Mouse (Mus musculus): ENCODE measurements at regions not wholly inside any gene's neighbourhood (a gene's known extent, or its start where the extent isn't known, plus 50 kb on each side); places are given as distances from the start of the nearest gene placed in this dataset.

- Histone ChIP-seq H3K4me1 (ENCODE audit: control insufficient read depth in 2 of 2, insufficient read depth in 2 of 2, low read length in 2 of 2, poor library complexity in 1 of 2) (peaks cover 0 to 6% of the 10 kb centered on the region in 2 experiments; a peak in 2 of 4 replicates), H3K9me3 (ENCODE audit: control insufficient read depth, insufficient read depth, low read depth, low read length) (no peaks in the 10 kb centered on the region), H3K27ac (ENCODE audit: insufficient read depth, low read depth, low read length, poor library complexity, severe bottlenecking) (no peak overlapping the region), H3K36me3 (ENCODE audit: control insufficient read depth, insufficient read depth, low read length, poor library complexity, severe bottlenecking) (no peaks in the 10 kb centered on the region), H3K4me3 (ENCODE audit: insufficient read depth in 1 of 2, low read depth in 1 of 2, low read length in 2 of 2, poor library complexity in 1 of 2, severe bottlenecking in 1 of 2) (no peak overlapping the region), H3K9ac (ENCODE audit: insufficient read depth, low read depth, low read length, poor library complexity, severe bottlenecking) (no peak overlapping the region)
- no peak for TF ChIP-seq ZNF384 (IDR thresholded peaks at IDR 0.05; ENCODE audit: low read depth, low read length)
- no peak for DNase-seq (ENCODE audit: low read depth, low spot score)
- in situ Hi-C loops (cut with MboI; ENCODE audit: low sequenced_read_pairs in 2 of 2, unreplicated experiment in 2 of 2): no loop called here
These were observed 448.2 kb downstream of the Vrk1 start for GRCm38 (mm10) chr12:106458215-106458614.

DNA sequence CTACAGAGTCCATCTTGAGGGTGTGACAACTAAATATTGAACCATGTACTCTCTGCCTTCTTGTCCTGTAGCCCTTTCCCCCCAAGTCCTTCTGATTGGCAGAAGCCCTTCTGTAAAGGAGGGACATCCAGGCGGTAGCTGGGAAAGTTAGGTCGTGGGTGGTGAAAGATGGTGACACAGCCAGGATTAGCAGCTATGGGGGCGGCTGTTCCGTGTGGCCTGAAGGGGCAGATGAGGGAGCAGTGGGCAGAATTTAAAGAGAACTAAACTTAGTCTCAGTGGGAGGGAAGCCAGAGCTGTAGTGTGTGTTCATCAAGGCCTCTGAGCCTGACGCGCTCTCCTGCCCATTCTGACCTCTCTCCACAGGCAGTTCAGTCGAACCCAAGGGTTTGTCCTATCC lies 450.6 kb downstream of the Vrk1 start:
- TF ChIP-seq HCFC1 (IDR thresholded peaks at IDR 0.05; ENCODE audit: borderline replicate concordance, insufficient read depth, low read length) (no peak), ZNF384 (IDR thresholded peaks at IDR 0.05; ENCODE audit: low read depth, low read length) (no peak), ZC3H11A (IDR thresholded peaks at IDR 0.05; ENCODE audit: borderline replicate concordance, low read depth, low read length) (no peak), MAFK (IDR thresholded peaks at IDR 0.05; ENCODE audit: insufficient read depth, low read depth, low read length) (no peak), CHD2 (IDR thresholded peaks at IDR 0.05; ENCODE audit: low read depth, low read length) (no peak)
- Histone ChIP-seq H3K4me3 (ENCODE audit: insufficient read depth in 1 of 2, low read depth in 1 of 2, low read length in 2 of 2, poor library complexity in 1 of 2, severe bottlenecking in 1 of 2) (no peak overlapping the region), H3K4me1 (ENCODE audit: control insufficient read depth in 2 of 2, insufficient read depth in 2 of 2, low read length in 2 of 2, poor library complexity in 1 of 2) (peaks cover 0 to 6% of the 10 kb centered on the region in 2 experiments; a peak in 2 of 4 replicates), H3K36me3 (ENCODE audit: control insufficient read depth, insufficient read depth, low read length, poor library complexity, severe bottlenecking) (no peaks in the 10 kb centered on the region), H3K9me3 (ENCODE audit: control insufficient read depth, insufficient read depth, low read depth, low read length) (no peaks in the 10 kb centered on the region), H3K27ac (ENCODE audit: insufficient read depth, low read depth, low read length, poor library complexity, severe bottlenecking) (no peak overlapping the region), H3K9ac (ENCODE audit: insufficient read depth, low read depth, low read length, poor library complexity, severe bottlenecking) (no peak overlapping the region)
- in situ Hi-C loops (cut with MboI; ENCODE audit: low sequenced_read_pairs in 2 of 2, unreplicated experiment in 2 of 2): no loop called here
- no peak for DNase-seq (ENCODE audit: low read depth, low spot score)

- Histone ChIP-seq H3K4me3 (ENCODE audit: insufficient read depth in 1 of 2, low read depth in 1 of 2, low read length in 2 of 2, poor library complexity in 1 of 2, severe bottlenecking in 1 of 2) (no peak overlapping the region), H3K36me3 (ENCODE audit: control insufficient read depth, insufficient read depth, low read length, poor library complexity, severe bottlenecking) (no peaks in the 10 kb centered on the region), H3K27ac (ENCODE audit: insufficient read depth, low read depth, low read length, poor library complexity, severe bottlenecking) (no peak overlapping the region), H3K9me3 (ENCODE audit: control insufficient read depth, insufficient read depth, low read depth, low read length) (no peaks in the 10 kb centered on the region), H3K4me1 (ENCODE audit: control insufficient read depth in 2 of 2, insufficient read depth in 2 of 2, low read length in 2 of 2, poor library complexity in 1 of 2) (peaks cover 0 to 6% of the 10 kb centered on the region in 2 experiments; a peak in 2 of 4 replicates), H3K9ac (ENCODE audit: insufficient read depth, low read depth, low read length, poor library complexity, severe bottlenecking) (no peak overlapping the region)
- no peak for TF ChIP-seq MAFK (IDR thresholded peaks at IDR 0.05; ENCODE audit: insufficient read depth, low read depth, low read length)
- TF ChIP-seq ZNF384 (IDR thresholded peaks at IDR 0.05; ENCODE audit: low read depth, low read length): no peak
- TF ChIP-seq CHD2 (IDR thresholded peaks at IDR 0.05; ENCODE audit: low read depth, low read length): no peak
- TF ChIP-seq ZC3H11A (IDR thresholded peaks at IDR 0.05; ENCODE audit: borderline replicate concordance, low read depth, low read length): no peak
- TF ChIP-seq HCFC1 (IDR thresholded peaks at IDR 0.05; ENCODE audit: borderline replicate concordance, insufficient read depth, low read length): no peak
- DNase-seq (ENCODE audit: low read depth, low spot score): no peak
- in situ Hi-C loops (cut with MboI; ENCODE audit: low sequenced_read_pairs in 2 of 2, unreplicated experiment in 2 of 2): no loop called here
These were observed 452.3 kb downstream of the Vrk1 start for GRCm38 (mm10) chr12:106462281-106462680.

GRCm38 (mm10) chr12:106464701-106465100 lies 454.7 kb downstream of the Vrk1 start:
- no peak overlapping the region for H3K9ac ChIP-seq (ENCODE audit: insufficient read depth, low read depth, low read length, poor library complexity, severe bottlenecking)
- H3K4me1 ChIP-seq (ENCODE audit: control insufficient read depth in 2 of 2, insufficient read depth in 2 of 2, low read length in 2 of 2, poor library complexity in 1 of 2): peaks cover 0 to 8% of the 10 kb centered on the region in 2 experiments; a peak in 2 of 4 replicates
- no peaks in the 10 kb centered on the region for H3K36me3 ChIP-seq (ENCODE audit: control insufficient read depth, insufficient read depth, low read length, poor library complexity, severe bottlenecking)
- no peak overlapping the region for H3K4me3 ChIP-seq (ENCODE audit: insufficient read depth in 1 of 2, low read depth in 1 of 2, low read length in 2 of 2, poor library complexity in 1 of 2, severe bottlenecking in 1 of 2)
- TF ChIP-seq HCFC1 (IDR thresholded peaks at IDR 0.05; ENCODE audit: borderline replicate concordance, insufficient read depth, low read length): no peak
- TF ChIP-seq CHD2 (IDR thresholded peaks at IDR 0.05; ENCODE audit: low read depth, low read length): no peak
- TF ChIP-seq ZNF384 (IDR thresholded peaks at IDR 0.05; ENCODE audit: low read depth, low read length): no peak
- TF ChIP-seq ZC3H11A (IDR thresholded peaks at IDR 0.05; ENCODE audit: borderline replicate concordance, low read depth, low read length): no peak
- no peak for TF ChIP-seq MAFK (IDR thresholded peaks at IDR 0.05; ENCODE audit: insufficient read depth, low read depth, low read length)
- in situ Hi-C loops (cut with MboI; ENCODE audit: low sequenced_read_pairs in 2 of 2, unreplicated experiment in 2 of 2): no loop called here
- H3K27ac ChIP-seq (ENCODE audit: insufficient read depth, low read depth, low read length, poor library complexity, severe bottlenecking): no peak overlapping the region
- DNase-seq (ENCODE audit: low read depth, low spot score): no peak
- H3K9me3 ChIP-seq (ENCODE audit: control insufficient read depth, insufficient read depth, low read depth, low read length): no peaks in the 10 kb centered on the region

- no peak for TF ChIP-seq ZNF384 (IDR thresholded peaks at IDR 0.05; ENCODE audit: low read depth, low read length)
- no peak for TF ChIP-seq MAFK (IDR thresholded peaks at IDR 0.05; ENCODE audit: insufficient read depth, low read depth, low read length)
- TF ChIP-seq HCFC1 (IDR thresholded peaks at IDR 0.05; ENCODE audit: borderline replicate concordance, insufficient read depth, low read length): no peak
- no peak for TF ChIP-seq ZC3H11A (IDR thresholded peaks at IDR 0.05; ENCODE audit: borderline replicate concordance, low read depth, low read length)
- TF ChIP-seq CHD2 (IDR thresholded peaks at IDR 0.05; ENCODE audit: low read depth, low read length): no peak
- in situ Hi-C loops (cut with MboI; ENCODE audit: low sequenced_read_pairs in 2 of 2, unreplicated experiment in 2 of 2): no loop called here
- H3K4me3 ChIP-seq (ENCODE audit: insufficient read depth in 1 of 2, low read depth in 1 of 2, low read length in 2 of 2, poor library complexity in 1 of 2, severe bottlenecking in 1 of 2): no peak overlapping the region
- no peaks in the 10 kb centered on the region for H3K9me3 ChIP-seq (ENCODE audit: control insufficient read depth, insufficient read depth, low read depth, low read length)
- no peak overlapping the region for H3K9ac ChIP-seq (ENCODE audit: insufficient read depth, low read depth, low read length, poor library complexity, severe bottlenecking)
- H3K4me1 ChIP-seq (ENCODE audit: control insufficient read depth in 2 of 2, insufficient read depth in 2 of 2, low read length in 2 of 2, poor library complexity in 1 of 2): peaks cover 0 to 4% of the 10 kb centered on the region in 2 experiments; a peak in 1 of 4 replicates
- no peaks in the 10 kb centered on the region for H3K36me3 ChIP-seq (ENCODE audit: control insufficient read depth, insufficient read depth, low read length, poor library complexity, severe bottlenecking)
- no peak for DNase-seq (ENCODE audit: low read depth, low spot score)
- H3K27ac ChIP-seq (ENCODE audit: insufficient read depth, low read depth, low read length, poor library complexity, severe bottlenecking): no peak overlapping the region
These were observed 458.3 kb downstream of the Vrk1 start for GRCm38 (mm10) chr12:106468173-106468860.

All from ES-E14 (cell line).